Mouse (Mus musculus): ENCODE measurements at regions not wholly inside any gene's neighbourhood (a gene's known extent, or its start where the extent isn't known, plus 50 kb on each side); places are given as distances from the start of the nearest gene placed in this dataset.

- DNase-seq (ENCODE audit: low spot score in 2 of 2), result no peak
These were observed 83.2 kb upstream of the Tas2r119 start for GRCm38 (mm10) chr15:32093889-32094288.

GRCm38 (mm10) chr15:32095554-32095953, 81.5 kb upstream of the Tas2r119 start:
- no peak for DNase-seq (ENCODE audit: low spot score in 2 of 2)

- no peak for DNase-seq (ENCODE audit: low spot score in 2 of 2)
These were observed 66.4 kb upstream of the Tas2r119 start for GRCm38 (mm10) chr15:32110659-32111058.

Measured in heart, adult 9 months (tissue).